Mouse (Mus musculus) heart, postnatal 0 days (tissue): ENCODE data around the gene Hddc2.

Source experiments
- CTCF ChIP-seq: IDR thresholded peaks from 2 replicates; pipeline ENCODE4 v1.5.1; 2016; ENCODE audit warnings: antibody characterized with exemption, control low read depth, low read depth
- EP300 ChIP-seq: IDR thresholded peaks from 2 replicates; pipeline ENCODE4 v1.6.1; 2016; ENCODE audit warnings: antibody characterized with exemption, low read depth

DNA sequence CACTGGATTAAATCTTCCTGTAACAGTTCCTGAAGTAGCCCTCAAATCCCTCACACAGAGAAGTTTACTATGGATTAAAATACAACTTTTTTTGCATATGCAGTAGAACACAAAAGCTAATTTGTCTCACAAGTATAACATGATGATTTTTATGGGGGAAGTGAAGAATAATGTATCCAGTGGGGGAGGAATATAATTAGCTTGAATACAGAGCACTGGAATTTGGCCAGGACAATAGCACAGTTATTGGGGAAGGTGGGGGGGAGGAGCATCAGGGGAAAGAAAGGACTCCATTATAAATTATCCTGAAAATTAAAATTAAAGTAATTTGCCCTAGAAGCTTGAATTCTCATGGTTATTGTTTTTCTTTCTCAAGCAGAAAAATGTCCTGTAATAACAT, 25.4 kb upstream of the Hddc2 start:
- TF ChIP-seq EP300, result no peak
- no peak for TF ChIP-seq CTCF
